Mouse (Mus musculus) small intestine, adult 2 months (tissue): ENCODE measurements around the gene Tnik. TPM values are rescaled to one million over a fixed set of nuclear protein-coding genes. Genes with fewer than 3 reads are reported as not detected.

ENCODE experiments used
- H3K27ac ChIP-seq: fragments of 200-500 bp; 2 replicates; pipeline ENCODE4 v1.5.1; 2012; ENCODE audit warnings: low read depth, low read length, control low read depth, inconsistent platforms; ENCODE audit not compliant: insufficient read depth
- H3K27me3 ChIP-seq: fragments of 200-500 bp; 2 replicates; pipeline ENCODE4 v1.6.1; 2012; ENCODE audit warnings: mild to moderate bottlenecking, moderate library complexity, low read length, inconsistent platforms; ENCODE audit not compliant: control insufficient read depth, insufficient read depth
- H3K36me3 ChIP-seq: fragments of 200-500 bp; 2 replicates; pipeline ENCODE4 v1.6.1; 2012; ENCODE audit warnings: mild to moderate bottlenecking, low read length, control low read depth, inconsistent platforms; ENCODE audit not compliant: control insufficient read depth, insufficient read depth
- H3K4me1 ChIP-seq: fragments of 200-500 bp; 2 replicates; pipeline ENCODE4 v1.6.1; 2012; ENCODE audit warnings: low read length, inconsistent platforms, mixed read lengths; ENCODE audit not compliant: control insufficient read depth, insufficient read depth, insufficient read length
- H3K4me3 ChIP-seq: fragments of 200-500 bp; 2 replicates; pipeline ENCODE4 v1.5.1; 2012; ENCODE audit warnings: low read depth, mild to moderate bottlenecking, control low read depth, inconsistent platforms, low read length, moderate library complexity
- CTCF ChIP-seq: fragments of 200-500 bp; IDR thresholded peaks from 2 replicates; pipeline ENCODE4 v1.5.1; 2012; ENCODE audit warnings: low read depth, mild to moderate bottlenecking, control low read depth, inconsistent platforms, low read length, moderate library complexity, mixed read lengths; ENCODE audit not compliant: insufficient replicate concordance, insufficient read length; ENCODE audit errors: extremely low read depth
- POLR2A ChIP-seq: fragments of 200-500 bp; IDR thresholded peaks from 2 replicates; pipeline ENCODE4 v1.6.1; 2012; ENCODE audit warnings: low read depth, mild to moderate bottlenecking, control low read depth, inconsistent platforms, low read length, moderate library complexity
- WGBS: fragments of 180-500 bp; shearing (Covaris S2); methylation state at CpG from one replicate; pipeline ENCODE4 v1.1.7; 2018; 5-methylcytosine and 5-hydroxymethylcytosine counted together
- polyA plus RNA-seq: library from polyadenylated mRNA; depleted of rRNA; stranded (reverse); fragments of >200 nt; gene quantifications from 2 replicates; pipeline ENCODE4 v1.2.3, GENCODE M21; 2012

The Tnik gene
- polyA plus RNA-seq, 1 experiment, result 10.8 TPM

DNA sequence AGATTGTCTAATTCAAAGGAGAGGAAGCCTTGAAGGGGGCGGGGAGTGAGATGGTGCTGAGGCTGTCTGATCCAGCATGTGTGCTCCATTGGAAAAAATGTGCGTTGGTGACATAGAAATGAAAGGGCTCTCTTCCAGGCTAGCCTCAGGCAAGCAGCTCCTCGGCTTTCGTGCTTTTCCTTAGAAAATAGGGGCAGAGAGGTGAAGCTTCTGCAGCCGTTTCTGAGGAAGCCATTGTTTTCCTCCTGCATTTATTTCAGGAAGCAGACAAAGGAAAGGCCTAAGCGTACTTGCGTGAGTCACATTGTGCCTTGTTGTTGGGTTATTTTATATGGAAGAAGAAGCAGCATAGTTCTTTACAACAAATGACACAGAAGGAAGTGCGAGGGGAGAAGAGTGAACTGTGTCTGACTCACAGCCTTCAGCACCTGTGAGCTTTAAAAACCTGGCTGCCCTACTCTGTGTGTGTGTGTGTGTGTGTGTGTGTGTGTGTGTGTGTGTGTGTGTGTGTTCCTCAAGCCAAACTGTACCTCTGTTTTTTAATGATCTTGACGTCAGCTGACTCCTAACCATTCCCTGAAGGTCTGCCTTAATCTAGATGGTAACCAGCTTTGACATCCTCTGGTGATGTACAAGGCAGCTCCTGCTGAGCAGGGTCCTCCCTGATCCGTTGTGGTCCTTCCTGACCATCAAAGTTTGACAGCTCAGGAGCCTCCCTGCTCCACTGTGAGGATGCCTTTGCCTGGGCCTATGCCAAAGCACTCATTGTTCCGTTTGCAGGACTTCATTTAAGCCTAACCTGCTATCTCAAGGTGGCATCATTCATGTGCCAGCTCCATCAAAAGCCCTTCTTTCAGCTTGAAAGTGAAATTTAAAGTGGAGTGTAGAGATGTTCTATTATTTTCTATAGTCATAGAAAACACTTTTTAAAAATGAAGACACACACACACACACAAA, 228.3 kb downstream of the Tnik start:
- Histone ChIP-seq H3K4me1 (no peaks in the 10 kb centered on the region), H3K27me3 (no peaks in the 10 kb centered on the region), H3K4me3 (no peak overlapping the region), H3K36me3 (no peaks in the 10 kb centered on the region), H3K27ac (no peak overlapping the region)
- 77% methylated on average over 11 of the region's 11 CpGs for WGBS
- no peak for TF ChIP-seq POLR2A
- TF ChIP-seq CTCF, result no peak

DNA sequence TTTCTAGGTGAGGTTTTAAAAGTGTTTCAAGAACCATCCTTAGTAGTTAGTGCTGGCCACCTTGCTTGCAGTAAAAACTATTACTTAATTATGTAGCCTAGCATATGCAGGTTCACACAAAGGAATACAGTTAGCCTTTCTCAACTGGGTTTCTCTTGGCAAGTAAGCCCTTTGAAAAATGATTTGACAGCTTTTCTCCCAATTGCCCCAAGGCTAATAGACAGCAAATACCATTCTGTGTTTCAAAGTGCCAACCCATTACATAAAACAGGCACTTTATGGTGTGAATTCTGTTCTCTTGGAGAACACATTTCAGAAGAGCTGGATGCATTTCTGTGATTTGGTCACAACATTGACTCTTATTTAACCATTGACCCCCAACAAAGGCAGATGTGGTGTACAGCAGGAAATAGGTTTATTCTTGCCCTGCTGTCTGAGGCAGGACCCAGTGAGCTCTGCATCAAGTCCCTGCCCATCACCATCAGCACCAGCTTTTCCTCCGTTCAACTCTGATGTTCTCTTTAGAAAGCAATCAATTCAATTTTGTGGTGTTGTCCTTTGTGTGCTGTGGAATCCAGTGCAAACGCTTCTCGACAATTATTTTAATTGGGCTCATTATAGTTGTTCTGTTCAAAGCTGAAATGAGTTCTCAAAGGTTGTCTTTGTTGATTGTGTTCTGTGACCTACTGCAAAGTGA, 233.9 kb downstream of the Tnik start:
- Histone ChIP-seq H3K4me3 (no peak overlapping the region), H3K36me3 (no peaks in the 10 kb centered on the region), H3K4me1 (no peaks in the 10 kb centered on the region), H3K27me3 (no peaks in the 10 kb centered on the region), H3K27ac (no peak overlapping the region)
- TF ChIP-seq POLR2A (no peak), CTCF (no peak)
- 87% methylated on average over 3 of the region's 3 CpGs for WGBS

DNA sequence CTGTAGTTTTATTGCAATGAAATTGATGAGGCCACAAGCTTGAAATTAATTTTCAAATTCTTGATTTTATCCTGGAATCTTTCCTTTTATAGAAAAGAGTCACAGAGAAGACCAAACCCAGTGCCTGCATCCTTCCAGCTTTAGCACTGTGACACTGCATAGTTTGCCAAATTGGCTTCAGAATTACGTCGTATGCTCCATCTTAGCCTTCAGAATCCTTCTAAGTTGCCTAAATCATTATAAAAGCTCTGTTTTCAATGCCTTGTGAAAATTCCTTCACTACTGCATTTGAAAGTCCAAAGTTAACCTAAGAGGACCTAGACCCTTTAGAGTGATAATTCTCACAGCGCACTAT, 234.5 kb downstream of the Tnik start:
- 97% methylated on average over 3 of the region's 3 CpGs for WGBS

DNA sequence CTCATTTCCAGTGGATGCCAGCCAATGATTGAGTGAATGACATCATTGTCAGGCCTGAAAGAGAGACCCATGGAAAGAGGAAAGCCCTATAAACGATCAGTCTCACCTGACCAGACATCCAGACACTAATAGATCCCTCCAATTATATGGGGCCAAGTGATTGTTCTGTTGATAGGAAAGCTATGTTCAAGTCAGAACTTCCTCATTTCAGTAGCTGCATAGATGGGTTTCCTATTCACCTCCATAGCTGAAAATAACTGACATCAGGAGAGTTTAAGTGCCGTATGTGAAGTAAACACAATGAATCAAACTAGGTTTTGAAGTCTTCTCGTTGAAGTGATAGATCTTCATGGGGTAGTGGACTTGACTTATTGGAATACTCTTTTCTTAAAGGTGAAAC, 239.7 kb downstream of the Tnik start:
- Histone ChIP-seq H3K27me3 (no peaks in the 10 kb centered on the region), H3K4me3 (no peak overlapping the region), H3K36me3 (0 out of 2 replicates have a peak, but pooled peaks cover 4% of the 10 kb centered on the region), H3K27ac (no peak overlapping the region), H3K4me1 (no peaks in the 10 kb centered on the region)
- 78% methylated on average over 3 of the region's 3 CpGs for WGBS
- TF ChIP-seq POLR2A (no peak), CTCF (no peak)

More for the DNA sequence above, 234.5 kb downstream of the Tnik start:
- Histone ChIP-seq H3K27ac (no peak overlapping the region), H3K27me3 (no peaks in the 10 kb centered on the region), H3K4me1 (no peaks in the 10 kb centered on the region), H3K36me3 (no peaks in the 10 kb centered on the region), H3K4me3 (no peak overlapping the region)
- TF ChIP-seq POLR2A (no peak), CTCF (no peak)

DNA sequence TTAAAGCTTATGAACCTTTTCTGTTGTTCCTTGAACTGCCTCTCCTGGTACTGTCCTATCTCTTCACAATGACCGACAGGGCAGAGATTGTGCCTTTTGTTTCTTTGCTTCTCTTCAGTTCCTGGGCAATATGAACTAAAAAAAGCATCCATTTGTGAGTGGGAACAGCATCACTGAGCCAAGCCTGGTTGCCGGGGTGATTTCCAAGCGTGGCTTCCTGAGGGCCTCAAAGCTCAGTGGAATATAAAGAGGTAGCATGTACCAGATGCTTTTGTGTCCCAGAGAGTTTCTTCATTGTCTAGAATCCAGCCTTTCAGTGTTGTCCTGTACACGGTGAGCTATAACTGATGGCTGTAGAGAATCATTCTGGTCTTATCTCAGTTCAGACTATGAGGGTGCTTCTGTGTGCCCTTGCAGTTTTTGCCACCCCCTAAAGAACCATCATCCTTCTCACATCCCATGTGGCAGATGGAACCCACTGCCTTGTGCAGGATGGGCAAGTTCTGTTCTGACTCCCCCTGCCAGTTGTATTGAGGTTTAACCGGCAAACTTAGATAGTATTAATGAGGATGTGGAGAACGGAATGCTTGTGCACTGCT, 246.4 kb downstream of the Tnik start:
- H3K4me1 ChIP-seq, result no peaks in the 10 kb centered on the region
- 89% methylated on average over 6 of the region's 6 CpGs for WGBS
- TF ChIP-seq CTCF (no peak), POLR2A (no peak)
- H3K27ac ChIP-seq, result no peak overlapping the region
- H3K27me3 ChIP-seq, result no peaks in the 10 kb centered on the region
- H3K36me3 ChIP-seq, result 0 out of 2 replicates have a peak, but pooled peaks cover 4% of the 10 kb centered on the region
- no peak overlapping the region for H3K4me3 ChIP-seq

DNA sequence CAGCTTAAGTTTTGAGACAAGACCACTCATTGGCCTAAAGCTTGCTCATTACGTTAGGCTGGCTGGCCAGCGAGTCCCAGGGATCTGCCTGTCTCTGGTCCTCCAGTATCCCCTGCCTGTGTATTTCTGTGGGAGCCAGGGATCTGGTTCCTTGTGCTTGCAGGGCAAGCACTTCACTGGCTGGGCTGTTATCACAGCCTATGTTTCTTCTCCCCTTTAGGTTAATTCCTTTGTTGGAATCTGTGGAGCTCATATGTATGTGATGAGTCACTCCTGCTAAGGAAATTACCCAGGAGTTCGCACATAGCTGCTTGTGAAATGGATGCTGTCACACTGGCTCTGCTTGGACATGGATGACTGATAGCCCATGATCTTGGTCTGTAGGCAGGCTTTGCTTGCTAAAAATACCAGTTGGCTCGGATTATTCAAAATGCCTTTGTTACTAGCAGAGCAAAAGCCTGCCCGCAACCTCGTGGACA, 260.0 kb downstream of the Tnik start:
- Histone ChIP-seq H3K4me1 (no peaks in the 10 kb centered on the region), H3K4me3 (no peak overlapping the region), H3K27ac (0 out of 2 replicates have a peak overlapping the region, but pooled peaks have one; percentile 26), H3K27me3 (no peaks in the 10 kb centered on the region), H3K36me3 (no peaks in the 10 kb centered on the region)
- 79% methylated on average over 6 of the region's 6 CpGs for WGBS
- TF ChIP-seq POLR2A (no peak), CTCF (no peak)
